In genomic region chr4:106911246-106911801, GRCm38 (mm10) we compare ENCODE assay signal across 8 mouse cellular contexts. TPM values are rescaled to one million over a fixed set of nuclear protein-coding genes. Genes with fewer than 3 reads are reported as not detected.
DNase-seq lines count a peak whose midpoint lies in the region; ATAC-seq and TF ChIP-seq lines count a peak whose summit lies in the region.

No protein-coding gene starts in this region.

- peak overlapping the region; percentile 75 for H3K4me3 ChIP-seq in ES-Bruce4 (ENCODE audit: low read depth, low read length)
- peak overlapping the region; percentile 64 for H3K4me3 ChIP-seq in forebrain, embryonic 16.5 days (replicated peaks; ENCODE audit: low read length)
- peak overlapping the region; percentile 100 for H3K4me3 ChIP-seq in lung, embryonic 14.5 days (ENCODE audit: low read depth, low read length)
- peak overlapping the region; percentile 99 for H3K4me3 ChIP-seq in olfactory bulb, adult 2 months (ENCODE audit: insufficient read depth, low read depth, low read length)
- H3K4me3 ChIP-seq in thymus, adult 2 months (ENCODE audit: control insufficient read depth, insufficient read depth, low read length), result peak overlapping the region; percentile 92

- peak overlapping the region; percentile 95 for H3K9ac ChIP-seq in ES-Bruce4 (ENCODE audit: low read depth, poor library complexity, severe bottlenecking)
- H3K9ac ChIP-seq in forebrain, embryonic 16.5 days (replicated peaks; ENCODE audit: low read depth, low read length), result peak overlapping the region; percentile 98
- H3K9ac ChIP-seq in lung, embryonic 14.5 days, result peak overlapping the region; percentile 97

- DNase-seq in cerebellum, adult 11-12 months, result peak; percentile 95
- DNase-seq in heart, postnatal 36 days, result peak; percentile 95 to 97
- DNase-seq in layer of hippocampus, adult 8-10 months (ENCODE audit: low spot score in 2 of 2), result peak; percentile 87 to 88
- DNase-seq in lung, embryonic 14.5 days, result peak; percentile 97
- DNase-seq in thymus, adult 2 months, result peak; percentile 94

- intact Hi-C loops in heart, postnatal 36 days (cut with DNase I), result loop anchor here (1.0 to 5.0 kb wide), 5 partner anchors 61 to 266 kb away; partner anchors contain the start of genes Cyb5rl, Mrpl37, Tceanc2 and Tmem59

- no peak for TF ChIP-seq POLR2A in ES-Bruce4 (IDR thresholded peaks at IDR 0.05; ENCODE audit: insufficient read depth, low read length)
- peak; percentile 69 for TF ChIP-seq POLR2A in olfactory bulb, adult 2 months (IDR thresholded peaks at IDR 0.05; ENCODE audit: insufficient read depth, low read depth, low read length)
- peak; percentile 97 for TF ChIP-seq POLR2A in thymus, adult 2 months (IDR thresholded peaks at IDR 0.05; ENCODE audit: control insufficient read depth, extremely low read depth, insufficient read depth, low read length, poor library complexity)

- no peak for TF ChIP-seq CTCF in ES-Bruce4 (IDR thresholded peaks at IDR 0.05; ENCODE audit: low read depth, low read length)
- TF ChIP-seq CTCF in lung, embryonic 14.5 days (IDR thresholded peaks at IDR 0.05; ENCODE audit: low read depth), result no peak
- TF ChIP-seq CTCF in olfactory bulb, adult 2 months (IDR thresholded peaks at IDR 0.05; ENCODE audit: insufficient read depth, low read depth, low read length), result no peak
- no peak for TF ChIP-seq CTCF in thymus, adult 2 months (IDR thresholded peaks at IDR 0.05; ENCODE audit: borderline replicate concordance, control insufficient read depth, extremely low read depth, insufficient read depth, low read length, poor library complexity)

- H3K4me2 ChIP-seq in forebrain, embryonic 16.5 days (ENCODE audit: low read length), result peak overlapping the region; percentile 80
- peak overlapping the region; percentile 93 for H3K4me2 ChIP-seq in lung, embryonic 14.5 days

- H3K27ac ChIP-seq in ES-Bruce4 (ENCODE audit: insufficient read depth, low read length), result no peak overlapping the region
- peak overlapping the region; percentile 93 for H3K27ac ChIP-seq in forebrain, embryonic 16.5 days (ENCODE audit: low read length)
- peak overlapping the region; percentile 99 for H3K27ac ChIP-seq in lung, embryonic 14.5 days (ENCODE audit: low read depth)
- H3K27ac ChIP-seq in olfactory bulb, adult 2 months (ENCODE audit: insufficient read depth, low read depth, low read length), result peak overlapping the region; percentile 44; the same call in 1 of the 2 replicates
- peak overlapping the region; percentile 100; the same call in 1 of the 2 replicates for H3K27ac ChIP-seq in thymus, adult 2 months (ENCODE audit: control insufficient read depth, insufficient read depth, low read length)

- peaks cover 2% of the 10 kb centered on the region for H3K4me1 ChIP-seq in ES-Bruce4 (ENCODE audit: control insufficient read depth, insufficient read depth, low read length)
- peaks cover 47% of the 10 kb centered on the region for H3K4me1 ChIP-seq in forebrain, embryonic 16.5 days (replicated peaks; ENCODE audit: control insufficient read depth, insufficient read depth, low read length)
- H3K4me1 ChIP-seq in lung, embryonic 14.5 days (ENCODE audit: insufficient read depth), result peaks cover 37% of the 10 kb centered on the region
- H3K4me1 ChIP-seq in olfactory bulb, adult 2 months (ENCODE audit: control insufficient read depth, insufficient read depth, low read length), result peaks cover 44% of the 10 kb centered on the region
- H3K4me1 ChIP-seq in thymus, adult 2 months (replicated peaks; ENCODE audit: control insufficient read depth, insufficient read depth, low read length), result peaks cover 54% of the 10 kb centered on the region

- ATAC-seq in forebrain, embryonic 16.5 days, result peak; percentile 92
- ATAC-seq in lung, embryonic 14.5 days (ENCODE audit: insufficient read depth), result peak; percentile 79

- no peaks in the 10 kb centered on the region for H3K9me3 ChIP-seq in ES-Bruce4 (replicated peaks; ENCODE audit: control insufficient read depth, insufficient read depth, low read length, poor library complexity, severe bottlenecking)
- H3K9me3 ChIP-seq in forebrain, embryonic 16.5 days (ENCODE audit: control insufficient read depth, low read length), result no peaks in the 10 kb centered on the region
- no peaks in the 10 kb centered on the region for H3K9me3 ChIP-seq in lung, embryonic 14.5 days (ENCODE audit: low read depth, low read length)

- no peaks in the 10 kb centered on the region for H3K27me3 ChIP-seq in ES-Bruce4 (ENCODE audit: control insufficient read depth, insufficient read depth, low read length, poor library complexity, severe bottlenecking)
- no peaks in the 10 kb centered on the region for H3K27me3 ChIP-seq in forebrain, embryonic 16.5 days (replicated peaks; ENCODE audit: control insufficient read depth, insufficient read depth, low read length)
- no peaks in the 10 kb centered on the region for H3K27me3 ChIP-seq in lung, embryonic 14.5 days (ENCODE audit: insufficient read depth, low read length)
- H3K27me3 ChIP-seq in thymus, adult 2 months (ENCODE audit: control insufficient read depth, insufficient read depth, low read length), result no peaks in the 10 kb centered on the region

- H3K36me3 ChIP-seq in ES-Bruce4 (ENCODE audit: control insufficient read depth, insufficient read depth, low read length, poor library complexity, severe bottlenecking), result peaks cover 9% of the 10 kb centered on the region
- H3K36me3 ChIP-seq in forebrain, embryonic 16.5 days (ENCODE audit: control insufficient read depth, insufficient read depth), result peaks cover 12% of the 10 kb centered on the region
- peaks cover 22% of the 10 kb centered on the region for H3K36me3 ChIP-seq in lung, embryonic 14.5 days (ENCODE audit: insufficient read depth)
- H3K36me3 ChIP-seq in thymus, adult 2 months (ENCODE audit: control insufficient read depth, insufficient read depth, low read length), result peaks cover 13% of the 10 kb centered on the region

- WGBS in forebrain, embryonic 16.5 days, result under 1% methylated on average over 66 of the region's 89 CpGs
- under 1% methylated on average over 77 of the region's 89 CpGs for WGBS in lung, embryonic 14.5 days
- 4% methylated on average over 88 of the region's 89 CpGs for WGBS in olfactory bulb, adult 2 months
- WGBS in thymus, adult 2 months, result under 1% methylated on average over 79 of the region's 89 CpGs

- no peak for TF ChIP-seq EP300 in ES-Bruce4 (IDR thresholded peaks at IDR 0.05; ENCODE audit: insufficient read depth, low read depth, low read length)

RNA-seq across cellular contexts. Expression of gene Ssbp3, which starts 0.8 kb away (rescaled TPM):
- polyA plus RNA-seq in ES-Bruce4 (2011; ENCODE audit: insufficient read depth, insufficient read length, low read depth, missing spikeins), result 245 and 248 TPM in 2 replicates
- 163 and 167 TPM in 2 replicates for polyA plus RNA-seq in forebrain, embryonic 16.5 days (2015; fragmentation: Nextera tagmentation; extraction: Ambion mirVana)
- 10 to 100 TPM; 38.7 to 39.4 TPM for total RNA-seq in heart, postnatal 36 days (2021)
- 100 to 1,000 TPM; 150 to 180 (median 160) TPM for total RNA-seq in layer of hippocampus, adult 8-10 months (2022)
- polyA plus RNA-seq in lung, embryonic 14.5 days (2014; fragmentation: Nextera tagmentation; extraction: Ambion mirVana), result 69.5 and 80.2 TPM in 2 replicates
- polyA plus RNA-seq in olfactory bulb, adult 2 months (2012; ENCODE audit: insufficient read depth, insufficient read length, low replicate concordance, missing spikeins), result not detected in 2 replicates
- 130 and 147 TPM in 2 replicates for polyA plus RNA-seq in thymus, adult 2 months (2012; rRNA removed)
